Mouse (Mus musculus) lung, postnatal 0 days (tissue): ENCODE data around the gene Cirbp. TPM values are rescaled to one million over a fixed set of nuclear protein-coding genes. Genes with fewer than 3 reads are reported as not detected.

ENCODE experiments used
- ATAC-seq: fragments of 200-750 bp; cut with Nextera tagmentation; 2 replicates; pipeline ENCODE4 v1.8.0; 2017; ENCODE audit warnings: moderate library complexity
- DNase-seq: peaks from one replicate; pipeline ENCODE4 v3.0.0-alpha.2; 2016; ENCODE audit warnings: low spot score
- H3K27ac ChIP-seq: fragments of 300-500 bp; sonication (generic); 2 replicates; pipeline ENCODE4 v1.5.1; 2014; ENCODE audit warnings: antibody characterized with exemption, mild to moderate bottlenecking, low read length, mixed read lengths
- H3K27me3 ChIP-seq: fragments of 300-500 bp; sonication (generic); replicated peaks from 2 replicates; pipeline ENCODE4 v1.6.1; 2014; ENCODE audit warnings: low read length, mixed read lengths; ENCODE audit not compliant: insufficient read depth
- H3K36me3 ChIP-seq: fragments of 300-500 bp; sonication (generic); 2 replicates; pipeline ENCODE4 v1.6.1; 2014; ENCODE audit warnings: low read length, mixed read lengths; ENCODE audit not compliant: insufficient read depth
- H3K4me1 ChIP-seq: fragments of 300-500 bp; sonication (generic); 2 replicates; pipeline ENCODE4 v1.6.1; 2014; ENCODE audit warnings: antibody characterized with exemption, low read depth, low read length, mixed read lengths; ENCODE audit not compliant: insufficient read depth
- H3K4me2 ChIP-seq: fragments of 300-500 bp; sonication (generic); replicated peaks from 2 replicates; pipeline ENCODE4 v1.6.1; 2014; ENCODE audit warnings: low read depth, mild to moderate bottlenecking, low read length, moderate library complexity, mixed read lengths
- H3K4me3 ChIP-seq: fragments of 300-500 bp; sonication (generic); 2 replicates; pipeline ENCODE4 v1.5.1; 2014; ENCODE audit warnings: low read depth, low read length
- H3K9ac ChIP-seq: fragments of 300-500 bp; sonication (generic); replicated peaks from 2 replicates; pipeline ENCODE4 v1.6.1; 2014; ENCODE audit warnings: low read depth, mild to moderate bottlenecking
- H3K9me3 ChIP-seq: fragments of 300-500 bp; sonication (generic); 2 replicates; pipeline ENCODE4 v1.6.1; 2016; ENCODE audit warnings: low read length, mixed read lengths
- CTCF ChIP-seq: IDR thresholded peaks from 2 replicates; pipeline ENCODE4 v1.5.1; 2016; ENCODE audit warnings: antibody characterized with exemption, mild to moderate bottlenecking
- EP300 ChIP-seq: IDR thresholded peaks from 2 replicates; pipeline ENCODE4 v1.6.1; 2016; ENCODE audit warnings: antibody characterized with exemption, mild to moderate bottlenecking, control low read depth
- WGBS: fragments of 180-500 bp; shearing (Covaris S2); extraction: QIAGEN DNeasy Blood & Tissue Kit; methylation state at CpG from one replicate; pipeline ENCODE4 v1.1.7; 2014; 5-methylcytosine and 5-hydroxymethylcytosine counted together
- polyA plus RNA-seq: library from polyadenylated mRNA; unstranded; fragments of >200 nt; fragmentation: Nextera tagmentation; extraction: Ambion mirVana; gene quantifications from 2 replicates; pipeline ENCODE4 v1.2.1, GENCODE M21; 2015

Cirbp gene
- polyA plus RNA-seq, 1 experiment from 2014 or later: 305 TPM

DNA sequence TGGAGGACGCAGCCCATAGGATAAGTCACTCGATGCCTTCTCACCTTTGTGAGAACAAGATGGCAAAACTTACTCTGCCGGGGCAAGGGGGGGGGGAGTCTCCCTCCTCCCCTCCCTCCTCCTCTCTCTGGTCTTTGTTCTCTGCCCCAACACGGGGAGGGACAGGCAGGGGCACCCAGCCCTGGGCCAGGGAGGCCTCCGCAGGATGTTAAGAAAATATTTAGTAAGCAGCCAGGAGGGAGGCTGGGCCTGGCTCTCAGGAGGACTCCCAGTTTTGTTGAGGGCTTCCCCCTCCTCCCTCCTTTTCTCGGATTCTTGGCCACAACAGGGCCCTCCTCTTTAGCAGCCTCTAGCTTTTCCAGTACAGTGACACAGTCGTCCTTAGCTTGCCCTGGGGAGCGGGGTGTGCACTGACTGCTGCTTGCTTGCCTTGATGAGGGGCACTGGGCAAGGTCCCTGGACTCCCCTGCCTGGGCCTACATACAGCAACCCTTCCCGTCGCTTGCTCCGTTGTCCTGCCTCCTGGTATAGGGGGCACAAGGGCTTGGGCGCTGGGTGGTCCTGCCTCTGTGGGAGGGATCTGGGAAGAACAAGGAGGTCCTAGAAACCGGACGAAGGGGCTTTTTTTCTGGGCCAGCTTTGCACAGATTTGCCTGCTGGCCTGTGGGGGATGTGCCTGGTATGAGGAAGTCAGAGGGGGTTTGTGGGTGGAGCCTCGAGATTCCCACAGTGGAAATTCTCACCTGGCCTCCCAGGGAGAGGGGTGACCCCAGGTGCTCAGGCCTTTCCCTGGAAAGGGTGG is 13.5 kb upstream of the Cirbp start:
- peak; percentile 6 for ATAC-seq
- Histone ChIP-seq H3K36me3 (peaks cover 43% of the 10 kb centered on the region), H3K27ac (peak overlapping the region; percentile 96), H3K4me1 (peaks cover 33% of the 10 kb centered on the region), H3K4me3 (peak overlapping the region; percentile 85), H3K9ac (peak overlapping the region; percentile 77), H3K4me2 (peak overlapping the region; percentile 90), H3K9me3 (no peaks in the 10 kb centered on the region), H3K27me3 (no peaks in the 10 kb centered on the region)
- peak; percentile 94 for DNase-seq
- TF ChIP-seq CTCF (no peak), EP300 (peak; percentile 38; the same call in 1 of the 2 replicates)
- WGBS: 3% methylated on average over 14 of the region's 15 CpGs

DNA sequence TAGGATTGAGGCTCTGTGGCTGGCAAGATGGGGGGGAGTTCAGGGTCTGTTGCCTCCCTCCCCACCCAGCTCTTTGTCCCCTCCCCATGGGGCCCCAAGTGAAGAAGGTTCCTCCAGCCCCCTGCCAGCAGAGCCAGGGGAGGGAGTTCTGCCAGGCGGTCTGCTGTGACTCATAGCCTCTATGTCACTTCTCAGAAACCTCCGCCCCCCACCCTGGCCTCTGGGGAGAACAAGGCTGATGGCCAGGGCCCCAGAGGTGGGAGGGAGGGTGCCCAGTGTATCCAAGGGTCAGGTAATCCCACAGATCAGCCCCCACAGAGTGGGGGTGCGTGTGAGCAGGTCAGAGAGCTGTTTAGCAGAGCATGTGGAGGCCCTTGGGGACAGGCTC is 12.9 kb upstream of the Cirbp start:
- 28% methylated on average over 3 of the region's 3 CpGs for WGBS
- H3K4me1 ChIP-seq: peaks cover 37% of the 10 kb centered on the region
- ATAC-seq (no peak), DNase-seq (peak; percentile 84)
- H3K9me3 ChIP-seq: no peaks in the 10 kb centered on the region
- H3K4me2 ChIP-seq: peak overlapping the region; percentile 90
- TF ChIP-seq CTCF (no peak), EP300 (no peak)
- peak overlapping the region; percentile 77 for H3K9ac ChIP-seq
- H3K36me3 ChIP-seq: peaks cover 46% of the 10 kb centered on the region
- no peaks in the 10 kb centered on the region for H3K27me3 ChIP-seq
- H3K27ac ChIP-seq: peak overlapping the region; percentile 96
- H3K4me3 ChIP-seq: peak overlapping the region; percentile 85

DNA sequence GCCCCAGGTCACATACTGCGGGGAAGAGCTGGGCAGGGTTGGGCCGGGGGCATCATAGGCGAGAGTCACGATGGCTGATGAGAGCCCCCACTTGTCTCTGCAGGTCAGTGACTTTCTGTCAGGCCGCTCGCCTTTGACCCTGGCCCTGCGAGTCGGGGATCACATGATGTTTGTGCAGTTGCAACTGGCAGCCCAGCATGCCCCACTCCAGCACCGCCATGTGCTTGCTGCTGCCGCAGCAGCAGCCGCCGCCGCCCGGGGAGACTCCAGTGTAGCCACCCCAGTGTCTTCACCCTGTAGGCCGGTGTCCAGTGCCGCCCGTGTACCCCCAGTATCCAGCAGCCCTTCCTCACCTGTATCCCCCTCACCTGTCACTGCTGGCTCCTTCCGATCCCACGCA is 12.1 kb upstream of the Cirbp start:
- peaks cover 41% of the 10 kb centered on the region for H3K4me1 ChIP-seq
- H3K9me3 ChIP-seq: no peaks in the 10 kb centered on the region
- H3K4me2 ChIP-seq: peak overlapping the region; percentile 90
- WGBS: 72% methylated on average over 19 of the region's 19 CpGs
- no peaks in the 10 kb centered on the region for H3K27me3 ChIP-seq
- no peak overlapping the region for H3K9ac ChIP-seq
- H3K36me3 ChIP-seq: peaks cover 46% of the 10 kb centered on the region
- peak overlapping the region; percentile 85; the same call in 1 of the 2 replicates for H3K4me3 ChIP-seq
- ATAC-seq (no peak), DNase-seq (no peak)
- TF ChIP-seq EP300 (no peak), CTCF (no peak)
- peak overlapping the region; percentile 96 for H3K27ac ChIP-seq

DNA sequence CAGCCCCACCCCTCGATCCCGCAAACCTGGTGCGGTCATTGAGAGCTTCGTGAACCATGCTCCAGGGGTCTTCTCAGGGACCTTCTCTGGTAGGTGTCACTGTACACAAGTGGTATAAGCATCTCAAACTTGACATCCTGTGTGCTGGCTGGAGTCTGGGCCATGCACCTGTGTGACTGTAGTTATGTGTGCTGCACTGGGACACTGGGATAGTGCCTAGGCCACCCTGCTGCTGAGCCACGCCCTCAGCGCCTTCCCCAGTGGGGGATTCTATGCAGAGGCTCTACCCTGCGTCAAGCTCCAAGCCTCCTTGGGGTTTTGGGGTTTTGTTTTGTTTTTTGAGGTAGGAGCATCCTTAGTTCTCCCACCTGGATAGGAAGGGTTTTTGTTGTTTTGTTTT is 11.4 kb upstream of the Cirbp start:
- DNase-seq: no peak
- Histone ChIP-seq H3K36me3 (peaks cover 46% of the 10 kb centered on the region), H3K9me3 (no peaks in the 10 kb centered on the region), H3K4me1 (peaks cover 48% of the 10 kb centered on the region), H3K4me2 (no peak overlapping the region), H3K27me3 (no peaks in the 10 kb centered on the region), H3K27ac (no peak overlapping the region), H3K4me3 (no peak overlapping the region), H3K9ac (no peak overlapping the region)
- WGBS: 81% methylated on average over 7 of the region's 7 CpGs
- no peak for ATAC-seq
- TF ChIP-seq CTCF (no peak), EP300 (no peak)

GRCm38 (mm10) chr10:80155277-80155676 is 10.5 kb upstream of the Cirbp start:
- H3K27ac ChIP-seq: peak overlapping the region; percentile 98; the same call in 1 of the 2 replicates

GRCm38 (mm10) chr10:80156002-80156751 is 9.6 kb upstream of the Cirbp start:
- Histone ChIP-seq H3K36me3 (peaks cover 40% of the 10 kb centered on the region), H3K4me1 (peaks cover 57% of the 10 kb centered on the region), H3K4me2 (no peak overlapping the region), H3K9me3 (no peaks in the 10 kb centered on the region), H3K4me3 (no peak overlapping the region), H3K27me3 (no peaks in the 10 kb centered on the region), H3K9ac (no peak overlapping the region), H3K27ac (peak overlapping the region; percentile 98)
- WGBS: 67% methylated on average over 29 of the region's 29 CpGs
- ATAC-seq (no peak), DNase-seq (peak; percentile 21)
- no peak for TF ChIP-seq EP300
- no peak for TF ChIP-seq CTCF

More at GRCm38 (mm10) chr10:80155277-80155676, 10.5 kb upstream of the Cirbp start:
- Histone ChIP-seq H3K4me1 (peaks cover 51% of the 10 kb centered on the region), H3K27me3 (no peaks in the 10 kb centered on the region), H3K4me3 (no peak overlapping the region), H3K36me3 (peaks cover 40% of the 10 kb centered on the region), H3K9ac (no peak overlapping the region), H3K4me2 (no peak overlapping the region), H3K9me3 (no peaks in the 10 kb centered on the region)
- ATAC-seq (no peak), DNase-seq (no peak)
- WGBS: 43% methylated on average over 1 of the region's 1 CpGs
- no peak for TF ChIP-seq CTCF
- no peak for TF ChIP-seq EP300
